Mouse (Mus musculus): Measurements from ENCODE around the gene Gm11011.

Gm11011 gene

GRCm38 (mm10) chr2:169586688-169587087, 857 bp downstream of the Gm11011 start:
- no peak for DNase-seq

GRCm38 (mm10) chr2:169585631-169586285, 1.8 kb downstream of the Gm11011 start:
- no peak for DNase-seq

GRCm38 (mm10) chr2:169584745-169585456, 2.6 kb downstream of the Gm11011 start:
- DNase-seq: no peak

- no peak for DNase-seq
Observed at GRCm38 (mm10) chr2:169583476-169583875, 4.1 kb downstream of the Gm11011 start.

- DNase-seq: no peak
Observed at GRCm38 (mm10) chr2:169577508-169578196, 9.9 kb downstream of the Gm11011 start.

GRCm38 (mm10) chr2:169570063-169570462, 17.5 kb downstream of the Gm11011 start:
- DNase-seq: no peak

- DNase-seq: no peak
Observed at GRCm38 (mm10) chr2:169566159-169566558, 21.4 kb downstream of the Gm11011 start.

GRCm38 (mm10) chr2:169565751-169566150, 21.8 kb downstream of the Gm11011 start:
- no peak for DNase-seq

- no peak for DNase-seq
Observed at GRCm38 (mm10) chr2:169545674-169546073, 41.9 kb downstream of the Gm11011 start.

GRCm38 (mm10) chr2:169538906-169539305, 48.6 kb downstream of the Gm11011 start:
- DNase-seq: no peak
